Comparison of ENCODE assay signal across 16 mouse cellular contexts in the genomic region with DNA sequence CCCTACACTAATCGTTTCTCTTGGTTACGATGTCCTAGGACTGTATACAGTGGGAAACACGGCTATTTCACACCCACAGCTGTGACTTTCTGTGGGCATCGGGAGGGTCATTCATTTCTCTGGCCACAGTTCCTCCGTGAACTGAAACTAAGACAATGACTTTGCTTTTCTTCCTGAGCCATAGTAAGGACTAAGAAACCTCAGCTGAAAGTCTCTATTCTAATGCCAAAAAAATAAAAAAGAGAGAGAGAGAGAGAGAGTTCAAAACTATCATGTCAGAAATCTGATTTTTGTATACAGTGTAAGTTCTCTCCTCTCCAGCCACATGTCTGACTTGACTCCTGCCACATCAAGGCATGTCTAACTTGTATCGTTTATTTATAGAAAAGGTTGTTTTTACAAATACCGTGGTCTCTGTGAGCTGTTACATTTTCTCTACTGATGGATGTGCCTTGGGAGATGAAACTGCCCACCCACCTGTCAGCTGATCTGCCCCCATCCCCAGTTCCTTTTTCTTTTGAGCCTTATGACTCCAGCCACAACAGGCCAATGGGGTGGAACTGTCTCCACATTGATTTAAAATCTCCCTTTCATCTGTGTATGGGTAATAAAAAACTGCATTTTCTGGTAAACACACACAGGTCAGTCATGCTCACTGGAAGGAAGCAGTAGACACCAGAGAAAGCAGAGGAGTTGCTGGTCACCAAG.
"Had no signal": no experiment of that assay in that cellular context is flagged by ENCODE, and none has a peak within 500 bp of the region (broad histone marks: within the 10 kb centered on the region; RNA-seq: fewer than 3 reads in every experiment).

No protein-coding gene starts in this region.

- H3K27ac ChIP-seq: kidney, postnatal 0 days; layer of hippocampus, adult 2 months; limb, embryonic 12.5 days; liver, embryonic 13.5 days; lung, embryonic 15.5 days; midbrain, embryonic 15.5 days; neural tube, embryonic 12.5 days had no signal

- ATAC-seq: intestine, postnatal 0 days; liver, postnatal 0 days; midbrain, embryonic 15.5 days had no signal

- H3K4me2 ChIP-seq: limb, embryonic 12.5 days; liver, embryonic 13.5 days; lung, embryonic 15.5 days; midbrain, embryonic 11.5 days; midbrain, embryonic 15.5 days; neural tube, embryonic 12.5 days had no signal

- H3K36me3 ChIP-seq: limb, embryonic 12.5 days; liver, embryonic 13.5 days; lung, embryonic 15.5 days; neural tube, embryonic 12.5 days had no signal

- H3K27me3 ChIP-seq: limb, embryonic 12.5 days; liver, embryonic 13.5 days; lung, embryonic 15.5 days; midbrain, embryonic 15.5 days; neural tube, embryonic 12.5 days had no signal

- H3K9ac ChIP-seq: limb, embryonic 12.5 days; liver, embryonic 13.5 days; liver, postnatal 0 days; lung, embryonic 15.5 days; midbrain, embryonic 15.5 days; neural tube, embryonic 12.5 days had no signal

- H3K4me3 ChIP-seq: layer of hippocampus, adult 2 months; limb, embryonic 12.5 days; liver, embryonic 13.5 days; lung, embryonic 15.5 days; midbrain, embryonic 15.5 days; neural tube, embryonic 12.5 days had no signal

- H3K9me3 ChIP-seq: limb, embryonic 12.5 days; liver, embryonic 13.5 days; lung, embryonic 15.5 days; midbrain, embryonic 15.5 days; neural tube, embryonic 12.5 days had no signal

- H3K4me1 ChIP-seq: lung, embryonic 15.5 days had no signal

- DNase-seq: kidney, postnatal 4 days; liver; liver, embryonic 13.5 days; liver, postnatal 0 days; lung, postnatal 14 days; right cerebral cortex, postnatal 4 days; spleen, adult 18-20 months; thymus, postnatal 4 days had no signal
